Mouse (Mus musculus) frontal cortex, postnatal 14 days (tissue): ENCODE measurements around the gene Nsdhl.

Source experiments
- DNase-seq, 2 experiments: peaks; one replicate each; pipeline ENCODE4 v3.0.0; 2022; ENCODE audit warnings: low spot score in 2 of 2

The Nsdhl gene

GRCm38 (mm10) chrX:72995542-72995941 lies 77.2 kb downstream of the Nsdhl start:
- no peak for DNase-seq

- DNase-seq, result no peak
These were observed 84.8 kb downstream of the Nsdhl start for GRCm38 (mm10) chrX:73003110-73003509.

- no peak for DNase-seq
These were observed 87.3 kb downstream of the Nsdhl start for GRCm38 (mm10) chrX:73005678-73006077.

- DNase-seq, result peak; percentile 88 to 89
These were observed 89.5 kb downstream of the Nsdhl start for GRCm38 (mm10) chrX:73007597-73008479.
